Mouse (Mus musculus): ENCODE data around the gene Copb2.

The Copb2 gene

DNA sequence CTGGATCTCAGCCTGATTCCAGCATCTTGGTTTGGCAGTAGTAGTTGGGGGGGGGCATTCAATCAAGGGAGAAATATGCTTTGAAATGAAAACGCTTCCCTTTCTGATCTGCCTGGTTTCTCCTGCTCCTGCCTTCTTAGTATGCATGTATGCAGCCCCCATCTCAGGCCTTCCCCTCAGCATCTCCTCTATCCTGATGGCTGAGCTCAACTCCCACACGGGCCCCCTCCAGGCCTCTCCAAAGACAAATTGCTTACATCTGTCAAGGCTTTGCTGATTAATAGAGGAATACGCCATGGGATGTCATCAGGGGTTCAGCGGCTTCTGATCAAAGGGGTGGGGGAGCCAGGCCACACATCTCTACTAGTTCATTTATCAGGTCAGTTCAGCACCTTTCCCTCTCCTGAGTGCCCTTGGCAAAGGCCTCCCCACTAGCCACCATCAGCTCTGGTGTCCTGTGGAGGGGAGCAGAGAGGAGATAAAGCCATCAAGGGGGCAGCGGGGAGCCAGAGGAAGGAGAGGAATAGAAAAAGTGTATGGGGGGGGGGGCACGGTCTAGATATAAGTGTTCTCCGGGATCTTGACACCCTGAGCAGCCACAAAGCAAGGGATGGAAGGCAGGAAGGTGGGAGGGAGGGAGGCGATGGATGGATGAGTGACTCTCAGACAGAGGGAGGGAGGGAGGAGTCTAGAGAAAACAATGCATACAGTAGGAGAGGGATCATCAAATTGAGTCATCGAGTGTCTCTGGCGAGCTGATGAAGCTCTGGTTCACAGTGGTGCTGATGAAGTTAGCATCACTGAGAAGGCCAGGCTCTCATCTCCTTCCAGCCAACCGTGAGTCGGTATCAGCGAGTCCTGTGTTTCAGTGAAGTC is 70.0 kb downstream of the Copb2 start:
- in situ Hi-C loops (cut with MboI, MseI): loop anchor here (25.0 kb wide), 1 partner anchor 704 kb away; no protein-coding TSS in a partner anchor
